Mouse (Mus musculus) G1E (cell line): ENCODE results near the gene Agbl4.

Experiments used
- CTCF ChIP-seq: IDR thresholded peaks from 2 replicates; pipeline ENCODE4 v1.5.1; 2012; ENCODE audit warnings: low read depth, low read length, inconsistent platforms, mixed read lengths
- GATA1 ChIP-seq: IDR thresholded peaks from 2 replicates; pipeline ENCODE4 v1.6.1; 2012; ENCODE audit warnings: borderline replicate concordance, low read length, inconsistent platforms, mixed read lengths
- POLR2AphosphoS5 ChIP-seq: IDR thresholded peaks from 2 replicates; pipeline ENCODE4 v1.6.1; 2012; ENCODE audit warnings: low read depth, low read length, inconsistent platforms; ENCODE audit not compliant: insufficient replicate concordance
- TAL1 ChIP-seq: conservative IDR thresholded peaks from 2 replicates; pipeline ENCODE4 v1.6.1; 2012; ENCODE audit warnings: low read depth, low read length, inconsistent platforms, mixed read lengths

DNA sequence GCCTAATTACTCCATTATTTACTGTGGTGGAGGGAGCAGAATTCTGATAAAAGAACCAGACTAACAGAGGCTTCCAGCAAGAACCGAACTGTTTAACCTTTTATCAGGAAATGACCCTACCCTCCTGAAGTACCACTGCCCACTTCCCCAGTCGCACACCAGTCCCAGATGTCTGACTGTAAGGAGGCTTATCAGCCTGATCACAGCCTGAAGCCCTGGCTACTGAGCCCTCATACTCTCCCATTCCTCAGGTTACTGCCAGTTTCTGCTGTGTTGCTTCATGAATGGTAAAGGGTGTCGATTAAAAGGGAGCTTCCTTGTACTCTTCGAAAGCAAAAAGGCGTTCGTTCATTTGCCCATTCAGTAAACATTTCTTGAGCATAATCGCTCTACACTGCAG is 1186.8 kb downstream of the Agbl4 start:
- no peak for TF ChIP-seq TAL1
- TF ChIP-seq CTCF, result no peak
- TF ChIP-seq GATA1, result no peak
- no peak for TF ChIP-seq POLR2AphosphoS5
